Mouse (Mus musculus): ENCODE measurements around the gene Ccl24. TPM values are rescaled to one million over a fixed set of nuclear protein-coding genes. Genes with fewer than 3 reads are reported as not detected.

The Ccl24 gene
- total RNA-seq (2012; rRNA removed) (not detected in 2 replicates), total RNA-seq (2014; rRNA removed) (not detected in 2 replicates), polyA plus RNA-seq (2012; ENCODE audit: insufficient read length, low read depth) (not detected in 2 replicates)

GRCm38 (mm10) chr5:135573006-135573405, at the start of gene Ccl24:
TSS of gene Ccl24 (minus strand) at chr5:135573049.
- dilution Hi-C loops (cut with MboI; ENCODE audit: extremely low pct_ligation_motif_present, extremely low pct_unique_long_range_greater_than_20kb, low sequenced_read_pairs), result no loop called here
- H3K9me3 ChIP-seq (replicated peaks; ENCODE audit: low read length), result peaks cover 2% of the 10 kb centered on the region
- no peaks in the 10 kb centered on the region for H3K27me3 ChIP-seq (replicated peaks)
- no peak within 1 kb of the TSS for H3K4me2 ChIP-seq (ENCODE audit: insufficient read depth, low read depth, poor library complexity, severe bottlenecking)
- no peak within 1 kb of the TSS for H3K27ac ChIP-seq (ENCODE audit: insufficient read depth, low read depth)
- no peaks in the 10 kb centered on the region for H3K79me2 ChIP-seq (replicated peaks; ENCODE audit: control insufficient read depth, extremely low read depth, insufficient read depth, poor library complexity, severe bottlenecking)
- H3K36me3 ChIP-seq (replicated peaks in 1 of 2; ENCODE audit: control insufficient read depth in 1 of 2, insufficient read depth in 1 of 2, low read length in 1 of 2), result no peaks in the 10 kb centered on the region
- no peak for DNase-seq (ENCODE audit: extremely low read depth)
- H3K4me1 ChIP-seq (ENCODE audit: control insufficient read depth in 1 of 2, insufficient read depth in 2 of 2), result peaks cover 5 to 58% of the 10 kb centered on the region in 2 experiments
- in situ Hi-C loops (cut with MboI; ENCODE audit: low pct_ligation_motif_present, low pct_unique_long_range_greater_than_20kb, low sequenced_read_pairs), result no loop called here
- no peak within 1 kb of the TSS for H3K9ac ChIP-seq (ENCODE audit: insufficient read depth, low read depth)
- TF ChIP-seq GABPA (IDR thresholded peaks at IDR 0.05; ENCODE audit: insufficient replicate concordance, low read depth, low read length) (no peak), ELF1 (IDR thresholded peaks at IDR 0.05; ENCODE audit: low read depth, low read length) (no peak), USF1 (IDR thresholded peaks at IDR 0.05; ENCODE audit: low read depth, low read length) (no peak), RAD21 (IDR thresholded peaks at IDR 0.05; ENCODE audit: low read depth, low read length) (no peak), ETS1 (conservative IDR thresholded peaks at IDR 0.05; ENCODE audit: low read depth, low read length) (no peak), JUND (conservative IDR thresholded peaks at IDR 0.05; ENCODE audit: low read depth, low read length) (no peak), ZC3H11A (IDR thresholded peaks at IDR 0.05; ENCODE audit: low read depth, low read length) (no peak), ZKSCAN1 (IDR thresholded peaks at IDR 0.05; ENCODE audit: borderline replicate concordance, low read depth, low read length) (no peak), HCFC1 (IDR thresholded peaks at IDR 0.05; ENCODE audit: low read depth, low read length) (no peak), TBP (conservative IDR thresholded peaks at IDR 0.05; ENCODE audit: low read depth, low read length) (no peak), NRF1 (IDR thresholded peaks at IDR 0.05; ENCODE audit: low read depth, low read length) (no peak), MAFK (IDR thresholded peaks at IDR 0.05; ENCODE audit: insufficient replicate concordance, low read length) (no peak), CTCF (conservative IDR thresholded peaks at IDR 0.05 in 1 of 2, IDR thresholded peaks at IDR 0.05 in 1 of 2; ENCODE audit: low read depth in 2 of 2, low read length in 2 of 2) (no peak), KAT2A (IDR thresholded peaks at IDR 0.05; ENCODE audit: insufficient replicate concordance, low read length) (no peak), ZMIZ1 (IDR thresholded peaks at IDR 0.05; ENCODE audit: low read depth, low read length) (no peak), CHD1 (IDR thresholded peaks at IDR 0.05; ENCODE audit: low read depth, low read length) (no peak), SMC3 (IDR thresholded peaks at IDR 0.05; ENCODE audit: low read depth, low read length) (no peak)
- no peak within 1 kb of the TSS for H3K4me3 ChIP-seq (replicated peaks in 1 of 3; ENCODE audit: low read depth in 2 of 3, low read length in 2 of 3, poor library complexity in 1 of 3)

GRCm38 (mm10) chr5:135621725-135622124, 48.9 kb upstream of the Ccl24 start:
- Histone ChIP-seq H3K79me2 (replicated peaks; ENCODE audit: control insufficient read depth, extremely low read depth, insufficient read depth, poor library complexity, severe bottlenecking) (no peaks in the 10 kb centered on the region), H3K4me1 (ENCODE audit: control insufficient read depth in 1 of 2, insufficient read depth in 2 of 2) (no peaks in the 10 kb centered on the region), H3K4me3 (replicated peaks in 1 of 3; ENCODE audit: low read depth in 2 of 3, low read length in 2 of 3, poor library complexity in 1 of 3) (no peak overlapping the region), H3K27ac (ENCODE audit: insufficient read depth, low read depth) (no peak overlapping the region), H3K4me2 (ENCODE audit: insufficient read depth, low read depth, poor library complexity, severe bottlenecking) (no peak overlapping the region), H3K36me3 (replicated peaks in 1 of 2; ENCODE audit: control insufficient read depth in 1 of 2, insufficient read depth in 1 of 2, low read length in 1 of 2) (no peaks in the 10 kb centered on the region), H3K27me3 (replicated peaks) (peaks cover 21% of the 10 kb centered on the region), H3K9ac (ENCODE audit: insufficient read depth, low read depth) (no peak overlapping the region), H3K9me3 (replicated peaks; ENCODE audit: low read length) (no peaks in the 10 kb centered on the region)
- DNase-seq (ENCODE audit: extremely low read depth), result no peak
- TF ChIP-seq GABPA (IDR thresholded peaks at IDR 0.05; ENCODE audit: insufficient replicate concordance, low read depth, low read length), result no peak
- TF ChIP-seq RAD21 (IDR thresholded peaks at IDR 0.05; ENCODE audit: low read depth, low read length), result no peak
- no peak for TF ChIP-seq TBP (conservative IDR thresholded peaks at IDR 0.05; ENCODE audit: low read depth, low read length)
- no peak for TF ChIP-seq JUND (conservative IDR thresholded peaks at IDR 0.05; ENCODE audit: low read depth, low read length)
- no peak for TF ChIP-seq ZNF384 (IDR thresholded peaks at IDR 0.05; ENCODE audit: low read depth, low read length)
- TF ChIP-seq NRF1 (IDR thresholded peaks at IDR 0.05; ENCODE audit: low read depth, low read length), result no peak
- TF ChIP-seq ETS1 (conservative IDR thresholded peaks at IDR 0.05; ENCODE audit: low read depth, low read length), result no peak
- no peak for TF ChIP-seq UBTF (IDR thresholded peaks at IDR 0.05; ENCODE audit: low read depth, low read length)
- TF ChIP-seq CHD2 (IDR thresholded peaks at IDR 0.05; ENCODE audit: low read length), result no peak
- no peak for TF ChIP-seq EP300 (IDR thresholded peaks at IDR 0.05; ENCODE audit: low read length)
- dilution Hi-C loops (cut with MboI; ENCODE audit: extremely low pct_ligation_motif_present, extremely low pct_unique_long_range_greater_than_20kb, low sequenced_read_pairs) (no loop called here), in situ Hi-C loops (cut with MboI; ENCODE audit: low pct_ligation_motif_present, low pct_unique_long_range_greater_than_20kb, low sequenced_read_pairs) (no loop called here)
